Mouse (Mus musculus) bone marrow, adult 2 months (tissue): ENCODE results near the gene Aif1. TPM values are rescaled to one million over a fixed set of nuclear protein-coding genes. Genes with fewer than 3 reads are reported as not detected.

Source experiments
- H3K27ac ChIP-seq: fragments of 200-500 bp; 2 replicates; pipeline ENCODE4 v1.5.1; 2012; ENCODE audit warnings: low read depth, mild to moderate bottlenecking, control low read depth, inconsistent platforms, low read length; ENCODE audit not compliant: control insufficient read depth, poor library complexity, insufficient read depth
- H3K4me1 ChIP-seq: fragments of 200-500 bp; 2 replicates; pipeline ENCODE4 v1.6.1; 2011; ENCODE audit warnings: low read length; ENCODE audit not compliant: control insufficient read depth, insufficient read depth
- H3K4me3 ChIP-seq: fragments of 200-500 bp; replicated peaks from 2 replicates; pipeline ENCODE3; 2011; ENCODE audit warnings: mild to moderate bottlenecking, low read depth, low read length, control low read depth; ENCODE audit not compliant: control insufficient read depth
- CTCF ChIP-seq: fragments of 200-500 bp; IDR thresholded peaks from 2 replicates; pipeline ENCODE4 v1.5.1; 2011; ENCODE audit warnings: low read length, control low read depth; ENCODE audit not compliant: control insufficient read depth, insufficient read depth
- POLR2A ChIP-seq: fragments of 200-500 bp; IDR thresholded peaks from 2 replicates; pipeline ENCODE4 v1.6.1; 2011; ENCODE audit warnings: low read depth, mild to moderate bottlenecking, control low read depth, low read length, borderline replicate concordance; ENCODE audit not compliant: control insufficient read depth
- WGBS: fragments of 180-500 bp; shearing (Covaris S2); methylation state at CpG from one replicate; pipeline ENCODE4 v1.1.7; 2018; 5-methylcytosine and 5-hydroxymethylcytosine counted together
- polyA plus RNA-seq: library from polyadenylated mRNA; stranded (reverse); fragments of >200 nt; gene quantifications from 2 replicates; pipeline ENCODE4 v1.2.4, GENCODE M21; 2011; ENCODE audit warnings: low replicate concordance; ENCODE audit not compliant: missing spikeins, insufficient read depth, insufficient read length

The Aif1 gene
- polyA plus RNA-seq, 1 experiment = 48.9 TPM

- WGBS = 1% methylated on average over 4 of the region's 4 CpGs
- H3K4me1 ChIP-seq = peaks cover 14% of the 10 kb centered on the region
- no peak overlapping the region for H3K4me3 ChIP-seq
- H3K27ac ChIP-seq = peak overlapping the region; percentile 71
- TF ChIP-seq POLR2A (no peak), CTCF (no peak)
Measured at GRCm38 (mm10) chr17:35190096-35190495, 14.2 kb upstream of the Aif1 start.

GRCm38 (mm10) chr17:35189186-35189585 lies 13.3 kb upstream of the Aif1 start:
- WGBS = 0% methylated on average over 1 of the region's 1 CpGs
- Histone ChIP-seq H3K4me1 (peaks cover 15% of the 10 kb centered on the region), H3K4me3 (no peak overlapping the region), H3K27ac (peak overlapping the region; percentile 71)
- TF ChIP-seq CTCF = no peak
- TF ChIP-seq POLR2A = no peak

DNA sequence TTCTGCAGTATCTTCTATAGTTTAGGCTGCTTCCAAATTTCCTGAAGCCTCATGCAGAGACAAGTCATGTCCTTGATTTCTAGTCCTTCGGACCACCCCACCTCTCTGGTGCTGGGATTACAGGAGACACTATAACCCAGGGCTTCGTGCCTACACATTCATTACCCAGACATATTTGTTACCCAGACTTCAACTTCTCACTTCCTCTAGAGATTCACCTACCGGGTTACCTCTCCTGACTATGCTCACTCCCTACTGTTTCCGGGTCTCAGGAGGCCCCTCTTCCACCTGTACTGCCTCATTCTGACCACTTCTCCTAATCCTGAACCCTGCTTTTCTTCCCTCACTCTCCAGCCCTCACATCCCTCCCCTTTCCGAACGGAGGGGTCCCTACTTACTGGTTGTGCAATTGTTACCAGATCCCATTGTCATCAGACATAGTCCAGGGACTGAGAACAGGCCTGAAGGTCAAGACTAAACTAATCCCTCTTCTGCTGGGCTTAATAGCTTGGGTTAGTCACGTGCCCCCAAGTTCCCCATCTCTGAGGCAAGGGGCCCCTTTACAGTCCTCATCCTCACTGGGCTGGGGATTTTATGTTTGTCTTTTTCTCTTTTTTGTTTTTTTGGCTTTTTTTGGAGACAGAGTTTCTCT lies 12.2 kb upstream of the Aif1 start, which contains the start of gene Lst1:
TSS of gene Lst1 (minus strand) at position 481 of the 652 bp plus-strand sequence.
- Histone ChIP-seq H3K4me3 (peak within 1 kb of the TSS; percentile 76), H3K27ac (peak within 1 kb of the TSS; percentile 95), H3K4me1 (peaks cover 11% of the 10 kb centered on the region)
- 15% methylated on average over 7 of the region's 7 CpGs for WGBS
- TF ChIP-seq CTCF (no peak), POLR2A (no peak)

- Histone ChIP-seq H3K27ac (peak overlapping the region; percentile 95; the same call in 1 of the 2 replicates), H3K4me3 (peak overlapping the region; percentile 54), H3K4me1 (peaks cover 9% of the 10 kb centered on the region)
- whole genome bisulfite sequencing = 44% methylated on average over 4 of the region's 4 CpGs
- no peak for TF ChIP-seq CTCF
- no peak for TF ChIP-seq POLR2A
Measured at GRCm38 (mm10) chr17:35187345-35187744, 11.5 kb upstream of the Aif1 start.

DNA sequence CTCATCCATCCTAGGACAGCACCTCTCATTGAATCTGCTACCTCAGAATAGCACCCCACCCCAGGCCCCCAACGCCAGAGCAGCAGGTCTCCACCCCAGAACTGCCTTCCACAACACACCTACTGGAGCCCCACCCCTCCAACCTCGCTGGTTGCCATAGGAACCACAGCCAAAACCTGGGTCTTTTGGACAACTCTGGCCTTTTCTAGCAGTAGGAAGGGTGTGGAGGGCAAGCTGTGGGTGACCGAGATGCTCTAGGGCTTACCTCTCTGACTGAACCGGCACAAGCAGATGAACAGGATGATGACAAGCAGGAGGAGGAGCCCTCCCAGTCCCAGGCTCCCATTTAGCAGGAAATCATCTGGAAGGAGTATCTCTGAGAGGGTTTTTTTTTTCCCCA lies 10.8 kb upstream of the Aif1 start:
- peak overlapping the region; percentile 64 for H3K4me3 ChIP-seq
- H3K27ac ChIP-seq = peak overlapping the region; percentile 76
- 5% methylated on average over 4 of the region's 4 CpGs for WGBS
- H3K4me1 ChIP-seq = peaks cover 7% of the 10 kb centered on the region
- TF ChIP-seq POLR2A (0 out of 2 replicates have a peak, but pooled peaks have one; percentile 5), CTCF (no peak)

DNA sequence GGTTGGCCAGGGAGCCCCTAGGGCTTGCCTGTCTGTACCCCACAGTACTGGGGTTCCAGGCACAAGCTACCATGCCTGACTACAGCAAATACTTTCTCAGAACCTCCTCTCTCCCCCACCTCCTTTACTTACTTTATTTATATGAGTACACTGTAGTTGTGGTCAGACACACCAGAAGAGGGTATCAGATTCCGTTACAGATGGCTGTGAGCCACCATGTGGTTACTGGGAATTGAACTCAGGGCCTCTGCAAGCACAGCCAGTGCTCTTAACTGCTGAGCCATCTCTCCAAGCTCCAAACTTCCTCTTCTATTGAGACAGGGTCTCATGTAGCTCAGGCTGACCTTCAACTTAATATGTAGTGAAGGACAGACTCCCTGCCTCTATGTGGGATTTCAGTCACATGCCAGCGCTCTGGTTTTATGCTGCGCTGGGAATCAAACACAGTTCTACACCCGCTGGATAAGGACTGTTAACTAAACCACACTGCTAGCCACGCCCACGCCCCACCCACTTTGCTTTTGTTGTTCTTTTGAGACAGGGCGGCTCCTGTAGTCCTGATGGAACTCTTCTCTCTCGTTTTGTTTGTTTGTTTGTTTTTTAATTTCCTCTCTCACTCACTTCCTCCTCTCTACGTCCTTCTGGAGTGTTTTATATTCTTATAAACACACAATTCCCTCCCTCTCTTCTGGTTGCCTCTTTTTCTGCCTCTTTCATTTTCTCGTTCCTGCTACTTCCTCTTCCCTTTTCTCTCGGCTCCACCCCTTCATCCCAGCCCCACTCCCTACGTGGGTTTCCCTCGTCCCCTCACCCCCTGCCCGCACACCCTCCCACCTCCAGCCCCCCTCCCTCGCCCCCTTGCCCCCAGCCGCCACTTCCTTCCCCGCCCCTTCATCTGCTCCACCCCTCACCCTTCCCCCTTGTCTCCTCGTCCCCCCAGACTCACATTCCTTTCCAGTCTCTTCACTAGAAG lies 10.1 kb upstream of the Aif1 start:
- 1% methylated on average over 18 of the region's 18 CpGs for WGBS
- Histone ChIP-seq H3K4me3 (peak overlapping the region; percentile 64), H3K4me1 (peaks cover 7% of the 10 kb centered on the region), H3K27ac (peak overlapping the region; percentile 76)
- TF ChIP-seq CTCF = no peak
- TF ChIP-seq POLR2A = no peak

DNA sequence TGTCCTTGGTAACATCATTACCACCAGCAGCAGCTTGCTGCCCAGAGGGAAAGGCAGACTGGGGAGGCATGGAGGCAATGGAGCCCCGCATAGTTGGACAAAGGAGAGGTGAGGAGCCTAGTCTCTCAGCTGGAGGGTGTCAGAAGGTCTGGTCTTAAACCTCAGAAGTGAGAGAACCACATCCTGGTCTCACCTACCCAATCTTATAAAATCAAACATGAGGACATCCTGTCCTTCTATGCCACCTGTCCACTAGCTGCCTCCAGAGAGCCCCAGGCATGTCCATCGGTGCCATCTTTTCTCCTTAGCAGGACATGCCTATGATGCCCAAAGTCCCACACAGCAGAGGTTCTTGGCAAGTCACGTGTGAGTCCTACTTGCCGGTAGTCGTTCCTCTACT lies 4.2 kb upstream of the Aif1 start:
- H3K27ac ChIP-seq = no peak overlapping the region
- H3K4me3 ChIP-seq = no peak overlapping the region
- H3K4me1 ChIP-seq = peaks cover 1% of the 10 kb centered on the region
- WGBS = 79% methylated on average over 5 of the region's 5 CpGs
- TF ChIP-seq POLR2A = no peak

GRCm38 (mm10) chr17:35178528-35178927 lies 2.7 kb upstream of the Aif1 start:
- Histone ChIP-seq H3K4me1 (peaks cover 2% of the 10 kb centered on the region; the same call in 1 of the 2 replicates), H3K27ac (no peak overlapping the region), H3K4me3 (no peak overlapping the region)
- WGBS = 7% methylated on average over 5 of the region's 5 CpGs
- TF ChIP-seq CTCF (peak; percentile 96), POLR2A (no peak)
